28 mouse cellular contexts compared by ENCODE assay signal in genomic region chr4:150262301-150262700, GRCm38 (mm10).
"Had no signal": no experiment of that assay in that cellular context is flagged by ENCODE, and none has a peak within 500 bp of the region (broad histone marks: within the 10 kb centered on the region; RNA-seq: fewer than 3 reads in every experiment).

No protein-coding gene starts in this region.

- ATAC-seq: hindbrain, embryonic 16.5 days; inflammation-experienced regulatory T-cells, adult 6 months; intestine, embryonic 15.5 days; intestine, postnatal 0 days had no signal

- H3K27ac ChIP-seq: gastrocnemius, adult 2 months; heart, adult 2 months; heart, embryonic 13.5 days; heart, embryonic 15.5 days; hindbrain, embryonic 10.5 days; hindbrain, embryonic 12.5 days; hindbrain, embryonic 14.5 days; intestine, embryonic 15.5 days; layer of hippocampus, adult 2 months; left cerebral cortex, adult 2 months; limb, embryonic 10.5 days; limb, embryonic 12.5 days; liver, embryonic 13.5 days; liver, embryonic 15.5 days had no signal

- H3K4me3 ChIP-seq: gastrocnemius, adult 2 months; heart, adult 2 months; heart, embryonic 13.5 days; heart, embryonic 15.5 days; hindbrain, embryonic 10.5 days; hindbrain, embryonic 12.5 days; intestine, embryonic 15.5 days; layer of hippocampus, adult 2 months; left cerebral cortex, adult 2 months; limb, embryonic 10.5 days; limb, embryonic 12.5 days; liver, embryonic 13.5 days; liver, embryonic 15.5 days had no signal

- H3K9ac ChIP-seq: heart, embryonic 13.5 days; heart, embryonic 15.5 days; hindbrain, embryonic 12.5 days; hindbrain, embryonic 14.5 days; intestine, embryonic 15.5 days; limb, embryonic 12.5 days; liver, embryonic 13.5 days; liver, embryonic 15.5 days had no signal

- H3K27me3 ChIP-seq: heart, embryonic 13.5 days; heart, embryonic 15.5 days; hindbrain, embryonic 12.5 days; intestine, embryonic 15.5 days; limb, embryonic 12.5 days had no signal

- H3K36me3 ChIP-seq: heart, embryonic 15.5 days; hindbrain, embryonic 12.5 days; intestine, embryonic 15.5 days; limb, embryonic 12.5 days; liver, embryonic 13.5 days; liver, embryonic 15.5 days had no signal

- H3K9me3 ChIP-seq: heart, embryonic 13.5 days; heart, embryonic 15.5 days; hindbrain, embryonic 10.5 days; hindbrain, embryonic 12.5 days; intestine, embryonic 15.5 days; limb, embryonic 10.5 days; limb, embryonic 12.5 days; liver, embryonic 13.5 days; liver, embryonic 15.5 days had no signal

- H3K4me2 ChIP-seq: heart, embryonic 11.5 days; heart, embryonic 13.5 days; heart, embryonic 15.5 days; hindbrain, embryonic 12.5 days; hindbrain, embryonic 14.5 days; intestine, embryonic 15.5 days; limb, embryonic 12.5 days; liver, embryonic 11.5 days; liver, embryonic 13.5 days; liver, embryonic 15.5 days had no signal

- DNase-seq: gastrocnemius, postnatal 10 days; gastrocnemius, postnatal 25 days; heart, adult 2 months; heart, postnatal 4 days; kidney, adult 18-20 months; kidney, adult 8-10 months; kidney, postnatal 10 days; kidney, postnatal 25 days; kidney, postnatal 4 days; liver; liver, embryonic 13.5 days had no signal
